Mouse (Mus musculus): ENCODE data around the gene Ttc27.

DNA sequence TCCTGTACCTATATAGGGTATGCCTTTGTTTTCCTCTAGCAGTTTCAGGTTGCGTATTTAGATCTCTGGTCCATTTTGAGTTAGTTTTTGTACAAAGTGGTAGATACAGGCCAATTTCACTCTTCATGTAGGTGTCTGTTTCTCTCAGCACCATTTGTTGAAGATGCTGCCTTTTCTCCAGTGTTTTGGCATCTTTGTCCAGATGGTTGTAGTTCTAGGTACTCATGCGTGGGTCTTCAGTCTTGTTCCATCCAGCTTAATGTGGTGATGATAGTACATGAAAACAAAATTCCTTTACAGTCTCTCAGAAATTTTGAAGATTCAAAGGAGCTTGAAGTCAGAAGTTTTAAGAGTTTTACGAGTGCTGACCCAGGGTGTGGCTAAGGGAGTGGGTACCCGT lies 54.8 kb downstream of the Ttc27 start:
- TF ChIP-seq CTCF (IDR thresholded peaks at IDR 0.05 in 2 of 3, conservative IDR thresholded peaks at IDR 0.05 in 1 of 3; ENCODE audit: control insufficient read depth in 1 of 3, insufficient read depth in 1 of 3, low read depth in 2 of 3, low read length in 3 of 3, poor library complexity in 1 of 3, severe bottlenecking in 1 of 3), result no peak
- no peak for TF ChIP-seq NELFE (IDR thresholded peaks at IDR 0.05; ENCODE audit: low read depth, low read length)
- no peak for TF ChIP-seq GABPA (IDR thresholded peaks at IDR 0.05; ENCODE audit: low read depth, low read length)
- TF ChIP-seq SMC3 (IDR thresholded peaks at IDR 0.05; ENCODE audit: low read depth, low read length), result no peak
